Mouse (Mus musculus) cerebellum, adult 9-10 months (tissue): Measurements from ENCODE around the gene Nrxn2.

Source experiments
- DNase-seq: peaks from one replicate; pipeline ENCODE4 v3.0.0; 2022

The Nrxn2 gene

DNA sequence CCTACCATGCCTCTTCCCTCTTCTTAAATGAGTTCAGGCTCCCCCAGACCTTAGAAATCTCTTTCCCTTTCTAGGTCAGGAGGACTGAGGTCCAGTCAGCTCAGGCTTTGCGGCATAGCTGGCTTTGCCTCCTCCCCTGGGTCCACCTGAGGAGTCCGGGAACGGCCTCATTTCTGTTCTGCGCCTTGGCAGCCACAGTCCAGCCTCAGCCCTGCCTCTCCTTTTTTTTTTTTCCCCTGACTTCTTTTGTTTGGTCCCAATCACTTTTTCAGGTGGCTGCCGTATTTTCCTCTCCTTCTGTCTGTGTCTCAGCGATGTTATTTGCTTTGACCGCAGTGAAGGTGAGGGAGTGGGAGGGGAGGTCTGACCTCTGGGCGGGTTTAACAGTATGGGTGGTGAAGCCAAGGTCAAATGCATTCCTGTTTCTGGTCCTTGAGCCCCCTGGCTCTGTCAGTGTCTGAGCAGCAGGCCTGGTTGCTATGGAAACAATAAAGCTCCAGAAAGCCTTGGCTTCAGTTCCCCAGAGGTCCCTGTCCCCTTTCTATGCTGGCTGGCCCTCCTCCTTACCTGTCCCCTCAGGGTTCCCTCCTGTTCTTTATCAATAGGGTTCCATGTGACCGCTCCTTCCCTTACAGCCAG is 34.3 kb downstream of the Nrxn2 start:
- DNase-seq = peak; percentile 57

- peak; percentile 81 for DNase-seq
These were observed 34.8 kb downstream of the Nrxn2 start for GRCm38 (mm10) chr19:6453349-6453748.

DNA sequence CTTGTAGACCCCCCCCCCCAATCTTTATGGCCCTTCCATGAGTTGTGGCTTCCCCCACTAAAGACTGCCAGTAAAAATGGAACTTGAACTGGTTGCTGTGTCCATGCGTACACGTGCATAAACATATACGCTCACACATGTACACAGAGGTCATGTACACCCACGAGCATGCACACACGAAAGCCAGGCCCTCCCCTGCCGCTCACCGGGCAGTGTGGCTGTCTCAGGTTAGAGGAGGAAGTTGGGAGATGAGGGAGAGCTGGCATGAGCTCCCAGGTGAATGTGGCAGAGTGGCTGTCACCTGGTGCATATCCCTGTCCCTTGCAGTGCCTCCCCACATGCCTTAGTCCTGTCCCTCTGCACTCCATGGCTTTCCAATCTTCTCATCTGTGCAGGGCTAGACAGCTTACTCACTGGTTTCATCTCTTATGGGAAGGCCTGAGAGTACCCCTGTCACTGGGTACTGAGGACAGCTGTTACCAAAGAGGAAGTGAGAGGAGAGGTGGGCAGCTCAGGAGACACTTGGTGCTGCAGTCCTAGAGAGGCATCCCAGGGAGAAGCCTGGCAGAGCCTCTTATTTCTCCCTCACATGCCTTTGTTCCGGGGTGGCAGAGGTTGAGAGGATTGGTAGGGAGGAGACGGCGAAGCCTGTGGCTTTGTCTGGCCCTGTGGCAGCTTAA is 35.6 kb downstream of the Nrxn2 start:
- peak; percentile 45 for DNase-seq

DNA sequence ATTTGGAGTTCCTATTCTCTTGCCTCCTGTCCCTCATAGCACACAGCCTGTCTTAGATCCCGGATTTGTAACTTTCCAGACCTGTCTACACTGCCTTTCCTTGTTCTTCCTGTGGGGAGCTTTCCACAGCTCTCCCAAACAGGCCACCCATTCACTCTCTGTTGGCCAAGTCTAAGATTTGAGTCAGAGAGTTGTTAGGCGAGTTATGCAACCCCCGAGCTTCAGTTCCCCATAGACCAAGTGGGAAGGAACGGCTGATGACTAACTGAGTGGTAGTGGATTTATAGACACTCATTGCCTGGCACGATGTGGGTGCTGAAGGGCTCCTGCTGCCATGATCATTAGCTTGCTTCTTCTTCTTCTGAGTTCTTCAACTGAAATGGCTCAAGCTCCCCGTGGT is 41.0 kb downstream of the Nrxn2 start:
- no peak for DNase-seq

DNA sequence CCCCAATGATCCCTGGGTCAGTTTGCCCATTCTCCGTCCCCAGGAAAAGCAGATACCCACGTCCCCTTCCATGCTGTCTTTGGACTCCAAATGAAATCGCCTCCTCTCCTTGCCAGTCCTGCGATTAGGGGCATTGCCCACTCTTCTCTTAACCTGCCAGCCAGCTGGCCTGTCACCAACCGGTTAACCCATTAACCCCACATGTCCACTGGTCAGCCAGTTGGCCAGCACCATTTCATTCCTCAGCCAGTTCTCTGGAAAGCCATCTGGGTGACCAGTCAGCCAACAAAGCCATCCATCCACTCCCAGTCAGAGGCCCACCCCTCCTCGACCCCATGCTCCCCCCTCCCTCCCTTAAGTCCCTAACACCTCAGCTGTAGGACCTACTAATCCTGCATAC is 44.3 kb downstream of the Nrxn2 start:
- peak; percentile 50 for DNase-seq

DNA sequence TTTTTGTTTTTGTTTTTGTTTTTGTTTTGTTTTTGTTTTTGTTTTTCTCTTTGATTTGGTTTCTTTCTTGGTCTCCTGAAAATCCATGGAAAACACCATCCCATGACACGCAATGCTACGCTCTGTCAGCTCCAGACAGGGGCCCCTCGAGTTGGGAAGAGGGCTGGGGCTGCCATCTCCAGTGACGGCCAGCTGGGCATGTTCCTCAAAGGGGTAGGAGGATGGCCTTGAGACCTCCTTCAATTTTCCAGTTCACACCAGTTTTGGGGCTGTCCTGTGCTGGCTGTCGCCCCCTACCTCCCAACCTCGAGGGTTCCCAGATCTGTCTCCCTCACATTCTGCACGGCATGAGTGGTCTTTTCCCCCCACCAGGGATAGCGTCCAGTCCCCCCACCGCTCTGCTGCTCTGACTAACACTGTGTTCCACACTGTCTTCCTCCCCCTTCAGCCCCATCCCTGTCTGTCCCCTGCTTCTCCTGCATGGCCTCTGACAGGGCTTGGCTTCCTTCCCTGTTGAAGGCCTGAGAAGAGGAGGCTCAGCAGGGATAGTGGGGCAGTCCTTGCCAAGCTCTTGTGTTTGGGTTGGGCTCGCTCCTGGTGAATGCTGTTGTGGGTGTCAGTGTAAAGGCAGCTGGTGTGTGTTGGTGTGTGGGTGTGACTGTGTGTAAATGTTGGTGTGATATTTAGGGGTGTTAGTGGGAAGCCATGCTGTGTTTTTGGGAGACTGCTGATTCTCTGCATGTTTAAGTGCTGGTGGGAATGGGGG is 46.0 kb downstream of the Nrxn2 start:
- DNase-seq = peak; percentile 63

GRCm38 (mm10) chr19:6465090-6465489 is 46.6 kb downstream of the Nrxn2 start:
- DNase-seq = no peak

GRCm38 (mm10) chr19:6466945-6467344 is 48.4 kb downstream of the Nrxn2 start:
- no peak for DNase-seq

- DNase-seq = no peak
These were observed 48.9 kb downstream of the Nrxn2 start for GRCm38 (mm10) chr19:6467374-6467979.

DNA sequence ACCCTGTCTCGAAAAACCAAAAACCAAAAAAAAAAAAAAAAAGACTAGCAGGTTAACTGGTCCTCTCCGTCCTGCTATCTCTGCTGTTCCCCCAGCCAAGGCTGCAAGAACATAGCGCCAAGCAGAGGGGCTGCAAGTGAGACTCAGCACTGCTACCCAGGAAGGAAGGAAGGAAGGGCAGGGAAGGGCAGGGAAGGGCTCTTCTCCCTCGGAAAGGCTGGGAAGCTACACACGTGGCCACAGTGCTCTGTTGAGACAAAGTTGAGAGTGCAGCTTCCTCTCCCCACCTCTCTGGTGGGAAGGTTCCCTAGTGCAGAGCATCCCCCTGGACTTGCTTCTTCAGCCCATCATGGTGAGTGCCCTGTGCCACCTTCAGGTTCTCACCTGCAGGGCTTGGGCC is 53.1 kb downstream of the Nrxn2 start:
- DNase-seq = no peak

GRCm38 (mm10) chr19:6472821-6473220 is 54.3 kb downstream of the Nrxn2 start:
- DNase-seq = no peak

- no peak for DNase-seq
These were observed 56.2 kb downstream of the Nrxn2 start for GRCm38 (mm10) chr19:6474706-6475105.

DNA sequence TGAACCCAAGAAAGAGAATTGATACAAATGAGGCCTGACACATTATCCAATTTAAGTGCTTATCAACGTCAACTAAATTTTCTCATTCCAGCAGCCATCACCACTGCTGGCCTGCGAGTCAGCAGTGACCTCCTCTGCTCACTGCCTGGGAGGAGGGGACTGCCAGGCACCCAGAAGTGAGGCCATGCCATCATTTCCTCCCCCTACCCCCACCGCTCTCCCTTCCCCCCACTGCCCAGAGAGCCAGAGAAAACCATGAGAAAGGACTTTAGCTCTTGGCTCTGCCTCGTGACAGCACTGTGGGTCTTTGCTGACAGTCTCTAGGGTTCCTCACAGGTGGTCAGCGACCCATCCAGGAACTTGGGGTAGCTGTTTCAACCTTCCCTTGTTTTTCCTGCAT is 56.6 kb downstream of the Nrxn2 start:
- no peak for DNase-seq

DNA sequence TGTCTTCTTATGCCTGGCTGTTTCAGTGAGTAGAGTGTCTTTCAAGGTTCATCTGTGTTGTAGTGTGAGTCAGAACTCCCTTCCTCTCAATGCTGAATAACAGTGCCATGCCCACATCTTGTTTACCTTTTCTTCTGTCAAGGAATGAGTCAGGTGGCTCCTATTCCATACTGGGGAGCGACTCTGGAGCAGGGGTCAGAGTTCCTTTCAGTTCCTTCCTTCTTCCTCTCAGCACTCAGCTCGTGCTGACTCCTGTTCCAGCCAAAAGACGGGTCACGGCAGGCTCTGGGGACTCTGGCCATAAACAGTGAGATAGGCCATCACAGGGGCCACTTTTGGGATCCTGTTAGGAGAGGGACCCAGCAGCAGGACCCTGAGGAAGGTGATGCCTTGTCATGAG is 58.5 kb downstream of the Nrxn2 start:
- no peak for DNase-seq

DNA sequence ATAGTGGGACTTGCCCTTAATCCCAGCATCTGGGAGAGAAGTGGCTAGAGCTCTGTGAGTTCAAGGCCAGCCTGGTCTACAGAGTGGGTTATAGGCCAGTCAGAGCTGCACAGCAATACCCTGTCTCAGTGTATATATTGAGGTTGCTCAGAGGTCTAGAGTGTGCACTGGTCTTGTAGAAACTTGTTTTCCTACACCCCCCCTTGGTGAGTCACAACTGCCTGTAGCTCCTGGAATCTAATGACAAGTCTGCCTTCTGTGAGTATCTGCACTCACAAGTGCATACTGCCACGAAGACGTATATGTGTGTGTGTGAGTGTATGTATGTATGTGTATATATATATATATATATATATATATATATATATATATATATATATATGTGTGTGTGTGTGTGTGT is 60.0 kb downstream of the Nrxn2 start:
- no peak for DNase-seq

GRCm38 (mm10) chr19:6482886-6483285 is 64.4 kb downstream of the Nrxn2 start:
- DNase-seq = no peak

GRCm38 (mm10) chr19:6485059-6485630 is 66.6 kb downstream of the Nrxn2 start:
- DNase-seq = no peak

DNA sequence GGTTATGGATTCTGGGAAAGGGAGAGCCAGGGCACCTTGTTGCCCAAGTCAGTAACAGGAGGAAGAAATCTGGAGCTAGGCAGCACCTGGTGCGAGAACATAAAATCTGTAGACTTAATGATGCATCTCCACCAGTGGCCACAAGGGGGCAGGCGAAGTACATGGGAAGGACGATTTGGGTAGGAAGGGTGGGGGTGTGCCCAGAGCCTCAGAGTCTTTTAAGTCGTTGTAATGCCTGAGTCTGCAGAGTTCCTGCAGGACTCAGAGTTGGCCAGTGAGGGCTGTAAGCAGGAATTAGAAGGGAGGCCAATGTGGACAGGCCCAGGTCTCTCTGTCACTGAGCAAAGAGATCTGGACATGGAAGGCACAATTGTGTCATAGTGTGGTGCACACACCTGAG is 70.5 kb downstream of the Nrxn2 start:
- DNase-seq = peak; percentile 94

DNA sequence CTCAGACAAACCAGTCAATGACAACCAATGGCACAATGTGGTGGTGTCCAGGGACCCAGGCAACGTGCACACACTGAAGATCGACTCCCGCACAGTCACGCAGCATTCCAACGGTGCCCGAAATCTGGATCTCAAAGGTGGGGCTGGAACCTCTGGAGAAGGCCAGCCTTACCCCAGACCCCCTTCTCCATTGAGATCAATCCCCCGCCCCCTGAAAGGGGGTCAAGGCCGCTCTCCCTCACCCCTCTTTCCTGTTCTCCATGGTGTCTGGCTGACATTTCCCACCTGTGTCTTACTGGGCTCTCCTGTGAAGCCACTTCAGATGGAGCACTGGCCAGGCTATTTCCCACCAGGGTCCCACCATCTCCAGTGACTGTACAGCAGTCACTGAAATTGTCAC is 73.0 kb downstream of the Nrxn2 start:
- no peak for DNase-seq

DNA sequence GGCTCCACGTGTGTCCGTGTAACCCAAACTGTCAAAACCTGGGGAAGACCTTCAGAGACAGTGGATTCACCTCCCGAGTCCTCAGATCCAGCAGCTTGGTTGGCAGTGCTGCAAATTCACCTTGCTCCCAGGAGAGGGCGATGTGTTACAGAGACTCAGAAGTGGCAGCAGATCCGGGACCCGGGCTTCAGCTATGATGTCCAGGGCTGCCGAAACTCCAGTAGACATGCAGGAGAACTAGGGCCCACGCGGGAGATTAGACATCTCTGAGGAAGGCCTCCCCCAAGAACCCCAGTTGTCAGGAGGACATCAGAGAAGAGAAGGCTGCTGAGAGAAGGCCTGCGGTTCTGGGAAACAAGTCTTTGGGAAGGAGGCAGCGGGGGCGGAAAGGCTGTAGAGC is 73.6 kb downstream of the Nrxn2 start:
- DNase-seq = peak; percentile 93

- no peak for DNase-seq
These were observed 74.7 kb downstream of the Nrxn2 start for GRCm38 (mm10) chr19:6493219-6493618.

GRCm38 (mm10) chr19:6494032-6494431 is 75.5 kb downstream of the Nrxn2 start:
- DNase-seq = no peak

DNA sequence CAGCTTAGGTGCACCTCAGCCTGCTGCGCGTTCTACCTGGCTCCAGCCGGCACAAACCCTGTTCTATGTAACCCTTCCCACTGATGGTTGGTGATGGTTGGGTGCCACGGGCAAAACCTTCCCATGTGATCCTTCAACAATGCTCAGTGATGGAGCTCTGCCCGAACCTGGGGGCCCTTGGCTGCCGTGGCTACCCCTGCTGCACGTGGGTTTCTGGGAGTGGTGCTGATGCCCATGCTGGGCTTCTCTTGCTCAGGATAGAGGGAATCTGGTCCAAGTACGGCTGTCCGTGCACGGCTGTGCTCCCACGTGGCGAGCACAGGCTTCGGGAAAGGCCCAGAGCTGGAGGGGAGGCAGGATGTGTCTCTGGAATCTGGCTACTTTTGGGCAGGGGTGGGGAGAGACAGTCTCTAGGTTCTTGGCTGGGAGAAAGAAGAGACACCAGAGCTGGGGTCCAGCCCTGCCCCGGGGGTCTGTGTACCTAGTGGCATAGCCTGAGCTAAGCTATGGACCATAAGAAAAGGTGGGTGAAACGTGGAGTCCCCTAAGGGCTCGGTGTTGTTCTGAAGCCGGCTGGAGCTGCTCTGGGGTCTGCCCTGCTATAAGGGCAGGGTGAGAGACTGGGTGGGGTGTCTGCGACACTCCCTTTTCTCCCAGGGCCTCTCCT is 76.1 kb downstream of the Nrxn2 start:
- peak; percentile 51 for DNase-seq
